ENCODE assay signal across 25 mouse cellular contexts in genomic region chr6:9999457-9999856, GRCm38 (mm10).
A peak's percentile ranks its signal among the peaks of the same experiment; 100 is the strongest.
DNase-seq lines count a peak whose midpoint lies in the region; ATAC-seq and TF ChIP-seq lines count a peak whose summit lies in the region.
"Had no signal": no experiment of that assay in that cellular context is flagged by ENCODE, and none has a peak within 500 bp of the region (broad histone marks: within the 10 kb centered on the region; RNA-seq: fewer than 3 reads in every experiment).

No protein-coding gene starts in this region.

- no peaks in the 10 kb centered on the region for H3K36me3 ChIP-seq in hindbrain, embryonic 14.5 days (replicated peaks; ENCODE audit: control insufficient read depth, insufficient read depth)
- no peaks in the 10 kb centered on the region for H3K36me3 ChIP-seq in hindbrain, embryonic 13.5 days
- no peaks in the 10 kb centered on the region for H3K36me3 ChIP-seq in midbrain, postnatal 0 days (ENCODE audit: insufficient read depth, low read length)
- no peaks in the 10 kb centered on the region for H3K36me3 ChIP-seq in midbrain, embryonic 15.5 days (replicated peaks)
- no peaks in the 10 kb centered on the region for H3K36me3 ChIP-seq in neural tube, embryonic 14.5 days (ENCODE audit: control insufficient read depth, insufficient read depth, low read length)
- H3K36me3 ChIP-seq in neural tube, embryonic 15.5 days: no peaks in the 10 kb centered on the region
- H3K36me3 ChIP-seq in forebrain, embryonic 13.5 days (ENCODE audit: poor library complexity, severe bottlenecking): no peaks in the 10 kb centered on the region
- H3K36me3 ChIP-seq: embryonic facial prominence, embryonic 13.5 days; embryonic facial prominence, embryonic 15.5 days; forebrain, embryonic 10.5 days; forebrain, embryonic 12.5 days; forebrain, embryonic 15.5 days had no signal

- no peak overlapping the region for H3K27ac ChIP-seq in hindbrain, embryonic 14.5 days
- H3K27ac ChIP-seq in hindbrain, embryonic 13.5 days: no peak overlapping the region
- H3K27ac ChIP-seq in midbrain, postnatal 0 days (ENCODE audit: low read depth, low read length): no peak overlapping the region
- H3K27ac ChIP-seq in midbrain, embryonic 15.5 days: no peak overlapping the region
- H3K27ac ChIP-seq in neural tube, embryonic 14.5 days (ENCODE audit: low read depth, low read length): no peak overlapping the region
- H3K27ac ChIP-seq in neural tube, embryonic 15.5 days (replicated peaks): no peak overlapping the region
- H3K27ac ChIP-seq in forebrain, embryonic 13.5 days: no peak overlapping the region
- H3K27ac ChIP-seq: embryonic facial prominence, embryonic 13.5 days; embryonic facial prominence, embryonic 15.5 days; forebrain, embryonic 10.5 days; forebrain, embryonic 12.5 days; forebrain, embryonic 15.5 days had no signal

- no peak for TF ChIP-seq CTCF in midbrain, postnatal 0 days (IDR thresholded peaks at IDR 0.05)
- TF ChIP-seq CTCF in brain, embryonic 14.5 days (IDR thresholded peaks at IDR 0.05; ENCODE audit: borderline replicate concordance, extremely low read depth, insufficient read depth, insufficient read length): no peak

- peak; percentile 72; the same call in 1 of the 2 replicates for ATAC-seq in hindbrain, embryonic 14.5 days (ENCODE audit: low FRiP score)
- ATAC-seq in hindbrain, embryonic 13.5 days (ENCODE audit: low FRiP score): no peak
- ATAC-seq in midbrain, postnatal 0 days (ENCODE audit: low FRiP score): no peak
- no peak for ATAC-seq in midbrain, embryonic 15.5 days (replicated peaks)
- ATAC-seq in neural tube, embryonic 14.5 days (ENCODE audit: low read depth): peak; percentile 60; the same call in 1 of the 2 replicates
- ATAC-seq in neural tube, embryonic 15.5 days (ENCODE audit: low FRiP score): no peak
- ATAC-seq in forebrain, embryonic 13.5 days: no peak
- ATAC-seq: forebrain, embryonic 15.5 days; forebrain, postnatal 0 days had no signal

- H3K9ac ChIP-seq in hindbrain, embryonic 14.5 days: no peak overlapping the region
- H3K9ac ChIP-seq in hindbrain, embryonic 13.5 days: no peak overlapping the region
- no peak overlapping the region for H3K9ac ChIP-seq in midbrain, postnatal 0 days (replicated peaks; ENCODE audit: low read length, poor library complexity, severe bottlenecking)
- H3K9ac ChIP-seq in midbrain, embryonic 15.5 days: no peak overlapping the region
- H3K9ac ChIP-seq in neural tube, embryonic 14.5 days (replicated peaks; ENCODE audit: low read depth, low read length): no peak overlapping the region
- no peak overlapping the region for H3K9ac ChIP-seq in neural tube, embryonic 15.5 days (replicated peaks)
- no peak overlapping the region for H3K9ac ChIP-seq in forebrain, embryonic 13.5 days
- H3K9ac ChIP-seq: embryonic facial prominence, embryonic 13.5 days; embryonic facial prominence, embryonic 15.5 days; forebrain, embryonic 12.5 days; forebrain, embryonic 15.5 days; forebrain, postnatal 0 days had no signal

- H3K4me2 ChIP-seq in hindbrain, embryonic 14.5 days (replicated peaks): no peak overlapping the region
- H3K4me2 ChIP-seq in hindbrain, embryonic 13.5 days: no peak overlapping the region
- no peak overlapping the region for H3K4me2 ChIP-seq in midbrain, postnatal 0 days (ENCODE audit: low read depth, low read length, poor library complexity, severe bottlenecking)
- no peak overlapping the region for H3K4me2 ChIP-seq in midbrain, embryonic 15.5 days
- no peak overlapping the region for H3K4me2 ChIP-seq in neural tube, embryonic 14.5 days (ENCODE audit: low read depth, low read length)
- H3K4me2 ChIP-seq in neural tube, embryonic 15.5 days: no peak overlapping the region
- no peak overlapping the region for H3K4me2 ChIP-seq in forebrain, embryonic 13.5 days
- H3K4me2 ChIP-seq: embryonic facial prominence, embryonic 13.5 days; embryonic facial prominence, embryonic 15.5 days; forebrain, embryonic 12.5 days; forebrain, embryonic 15.5 days had no signal

- H3K9me3 ChIP-seq in hindbrain, embryonic 14.5 days (ENCODE audit: control insufficient read depth, low read length): no peaks in the 10 kb centered on the region
- no peaks in the 10 kb centered on the region for H3K9me3 ChIP-seq in hindbrain, embryonic 13.5 days
- no peaks in the 10 kb centered on the region for H3K9me3 ChIP-seq in midbrain, postnatal 0 days (ENCODE audit: low read length)
- no peaks in the 10 kb centered on the region for H3K9me3 ChIP-seq in midbrain, embryonic 15.5 days
- H3K9me3 ChIP-seq in neural tube, embryonic 14.5 days (ENCODE audit: control insufficient read depth, low read length): no peaks in the 10 kb centered on the region
- no peaks in the 10 kb centered on the region for H3K9me3 ChIP-seq in neural tube, embryonic 15.5 days (replicated peaks)
- H3K9me3 ChIP-seq in forebrain, embryonic 13.5 days (replicated peaks): no peaks in the 10 kb centered on the region
- H3K9me3 ChIP-seq: embryonic facial prominence, embryonic 13.5 days; embryonic facial prominence, embryonic 15.5 days; forebrain, embryonic 10.5 days; forebrain, embryonic 12.5 days; forebrain, embryonic 15.5 days had no signal

- no peaks in the 10 kb centered on the region for H3K4me1 ChIP-seq in hindbrain, embryonic 14.5 days (replicated peaks; ENCODE audit: control insufficient read depth, insufficient read depth, low read length)
- H3K4me1 ChIP-seq in hindbrain, embryonic 13.5 days (replicated peaks): no peaks in the 10 kb centered on the region
- no peaks in the 10 kb centered on the region for H3K4me1 ChIP-seq in midbrain, postnatal 0 days (ENCODE audit: insufficient read depth, low read length)
- no peaks in the 10 kb centered on the region for H3K4me1 ChIP-seq in midbrain, embryonic 15.5 days
- H3K4me1 ChIP-seq in neural tube, embryonic 14.5 days (ENCODE audit: control insufficient read depth, insufficient read depth, low read length): no peaks in the 10 kb centered on the region
- no peaks in the 10 kb centered on the region for H3K4me1 ChIP-seq in neural tube, embryonic 15.5 days
- H3K4me1 ChIP-seq in forebrain, embryonic 13.5 days: no peaks in the 10 kb centered on the region
- H3K4me1 ChIP-seq: embryonic facial prominence, embryonic 13.5 days; embryonic facial prominence, embryonic 15.5 days; forebrain, embryonic 10.5 days; forebrain, embryonic 12.5 days; forebrain, embryonic 15.5 days had no signal

- no peaks in the 10 kb centered on the region for H3K27me3 ChIP-seq in hindbrain, embryonic 14.5 days (ENCODE audit: control insufficient read depth, insufficient read depth, low read length)
- H3K27me3 ChIP-seq in hindbrain, embryonic 13.5 days: no peaks in the 10 kb centered on the region
- no peaks in the 10 kb centered on the region for H3K27me3 ChIP-seq in midbrain, postnatal 0 days (ENCODE audit: insufficient read depth, low read length)
- no peaks in the 10 kb centered on the region for H3K27me3 ChIP-seq in midbrain, embryonic 15.5 days (replicated peaks)
- H3K27me3 ChIP-seq in neural tube, embryonic 14.5 days (ENCODE audit: control insufficient read depth, insufficient read depth, low read length): no peaks in the 10 kb centered on the region
- no peaks in the 10 kb centered on the region for H3K27me3 ChIP-seq in neural tube, embryonic 15.5 days (replicated peaks)
- H3K27me3 ChIP-seq in forebrain, embryonic 13.5 days: no peaks in the 10 kb centered on the region
- H3K27me3 ChIP-seq: embryonic facial prominence, embryonic 13.5 days; embryonic facial prominence, embryonic 15.5 days; forebrain, embryonic 12.5 days; forebrain, embryonic 15.5 days had no signal

- 71% methylated on average over 1 of the region's 1 CpGs for WGBS in hindbrain, embryonic 14.5 days
- 80% methylated on average over 1 of the region's 1 CpGs for WGBS in hindbrain, embryonic 13.5 days
- WGBS in midbrain, postnatal 0 days: 74% methylated on average over 1 of the region's 1 CpGs
- 77% methylated on average over 1 of the region's 1 CpGs for WGBS in midbrain, embryonic 15.5 days
- 69% methylated on average over 1 of the region's 1 CpGs for WGBS in neural tube, embryonic 14.5 days
- WGBS in neural tube, embryonic 15.5 days: 66% methylated on average over 1 of the region's 1 CpGs
- WGBS in forebrain, embryonic 13.5 days: 94% methylated on average over 1 of the region's 1 CpGs

- DNase-seq in hindbrain, embryonic 14.5 days (ENCODE audit: low spot score): no peak
- DNase-seq in midbrain, postnatal 0 days (ENCODE audit: low spot score): peak; percentile 19
- DNase-seq in brain, embryonic 14.5 days (ENCODE audit: low read depth): peak; percentile 3
- DNase-seq: adrenal gland, adult 2 months; adrenal gland, postnatal 10 days; adrenal gland, postnatal 25 days; cerebellum, adult 11 months; cerebellum, adult 18-20 months; cerebellum, adult 8-10 months; cerebellum, adult 9-11 months; cerebellum, postnatal 14 days; cerebellum, postnatal 36 days; embryo, embryonic 11 days; forebrain, postnatal 0 days had no signal

- no peak for TF ChIP-seq POLR2A in brain, embryonic 14.5 days (IDR thresholded peaks at IDR 0.05; ENCODE audit: borderline replicate concordance, extremely low read depth, insufficient read depth, insufficient read length, poor library complexity, severe bottlenecking)

- H3K4me3 ChIP-seq in hindbrain, embryonic 14.5 days (replicated peaks; ENCODE audit: low read length): no peak overlapping the region
- H3K4me3 ChIP-seq in hindbrain, embryonic 13.5 days: no peak overlapping the region
- no peak overlapping the region for H3K4me3 ChIP-seq in midbrain, postnatal 0 days (ENCODE audit: low read depth, low read length)
- no peak overlapping the region for H3K4me3 ChIP-seq in midbrain, embryonic 15.5 days
- no peak overlapping the region for H3K4me3 ChIP-seq in neural tube, embryonic 14.5 days (ENCODE audit: low read depth, low read length)
- H3K4me3 ChIP-seq in neural tube, embryonic 15.5 days (replicated peaks): no peak overlapping the region
- H3K4me3 ChIP-seq in forebrain, embryonic 13.5 days: no peak overlapping the region
- H3K4me3 ChIP-seq: embryonic facial prominence, embryonic 13.5 days; embryonic facial prominence, embryonic 15.5 days; erythroblast, embryonic 14.5 days; forebrain, embryonic 10.5 days; forebrain, embryonic 12.5 days; forebrain, embryonic 15.5 days had no signal

Comparison
In these comparisons a context has a peak if more than half of its experiments do, and no peak if none do; other contexts are left out.
1. ATAC-seq: peak in hindbrain, embryonic 14.5 days (single experiment) and neural tube, embryonic 14.5 days (single experiment); none in hindbrain, embryonic 13.5 days (single experiment), midbrain, postnatal 0 days (single experiment), midbrain, embryonic 15.5 days (single experiment), neural tube, embryonic 15.5 days (single experiment) and forebrain, embryonic 13.5 days (single experiment).